Mouse (Mus musculus): ENCODE results near the gene Purb. TPM values are rescaled to one million over a fixed set of nuclear protein-coding genes. Genes with fewer than 3 reads are reported as not detected.
A peak's percentile ranks its signal among the peaks of the same experiment; 100 is the strongest.

The Purb gene
- 22.1 and 24.2 TPM in 2 replicates for polyA plus RNA-seq (2015; fragmentation: Nextera tagmentation; extraction: Ambion mirVana)

GRCm38 (mm10) chr11:6475867-6476484 lies at the start of gene Purb:
Gene Purb, minus strand, starts transcription at chr11:6475917.
- H3K4me1 ChIP-seq (ENCODE audit: control insufficient read depth, insufficient read depth, low read length): peaks cover 19% of the 10 kb centered on the region
- no peaks in the 10 kb centered on the region for H3K9me3 ChIP-seq (replicated peaks; ENCODE audit: control insufficient read depth, low read length)
- H3K4me3 ChIP-seq (ENCODE audit: low read length): peak within 1 kb of the TSS; percentile 97
- H3K9ac ChIP-seq (ENCODE audit: low read length): peak within 1 kb of the TSS; percentile 98
- H3K36me3 ChIP-seq (ENCODE audit: control insufficient read depth, insufficient read depth): no peaks in the 10 kb centered on the region
- no peaks in the 10 kb centered on the region for H3K27me3 ChIP-seq (ENCODE audit: control insufficient read depth, insufficient read depth, low read length)
- H3K4me2 ChIP-seq (ENCODE audit: low read depth, low read length): peak within 1 kb of the TSS; percentile 91
- peak within 1 kb of the TSS; percentile 98 for H3K27ac ChIP-seq (ENCODE audit: low read length)
- peak; percentile 92 for ATAC-seq (replicated peaks; ENCODE audit: extremely low read depth, insufficient read depth, low FRiP score)
- under 1% methylated on average over 28 of the region's 76 CpGs for whole genome bisulfite sequencing

- Histone ChIP-seq H3K4me3 (ENCODE audit: low read length) (no peak overlapping the region), H3K9ac (ENCODE audit: low read length) (no peak overlapping the region), H3K4me1 (ENCODE audit: control insufficient read depth, insufficient read depth, low read length) (peaks cover 11% of the 10 kb centered on the region), H3K27ac (ENCODE audit: low read length) (no peak overlapping the region), H3K27me3 (ENCODE audit: control insufficient read depth, insufficient read depth, low read length) (no peaks in the 10 kb centered on the region), H3K9me3 (replicated peaks; ENCODE audit: control insufficient read depth, low read length) (no peaks in the 10 kb centered on the region), H3K36me3 (ENCODE audit: control insufficient read depth, insufficient read depth) (peaks cover 22% of the 10 kb centered on the region), H3K4me2 (ENCODE audit: low read depth, low read length) (no peak overlapping the region)
- 91% methylated on average over 1 of the region's 1 CpGs for WGBS
- ATAC-seq (replicated peaks; ENCODE audit: extremely low read depth, insufficient read depth, low FRiP score): no peak
These were observed 49.5 kb upstream of the Purb start for GRCm38 (mm10) chr11:6525241-6525640.

GRCm38 (mm10) chr11:6524880-6525238 lies 49.1 kb upstream of the Purb start:
- H3K9me3 ChIP-seq (replicated peaks; ENCODE audit: control insufficient read depth, low read length): no peaks in the 10 kb centered on the region
- H3K27me3 ChIP-seq (ENCODE audit: control insufficient read depth, insufficient read depth, low read length): no peaks in the 10 kb centered on the region
- H3K9ac ChIP-seq (ENCODE audit: low read length): no peak overlapping the region
- no peak overlapping the region for H3K4me3 ChIP-seq (ENCODE audit: low read length)
- H3K27ac ChIP-seq (ENCODE audit: low read length): no peak overlapping the region
- WGBS: 95% methylated on average over 4 of the region's 4 CpGs
- ATAC-seq (replicated peaks; ENCODE audit: extremely low read depth, insufficient read depth, low FRiP score): no peak
- no peak overlapping the region for H3K4me2 ChIP-seq (ENCODE audit: low read depth, low read length)
- H3K36me3 ChIP-seq (ENCODE audit: control insufficient read depth, insufficient read depth): peaks cover 22% of the 10 kb centered on the region
- peaks cover 11% of the 10 kb centered on the region for H3K4me1 ChIP-seq (ENCODE audit: control insufficient read depth, insufficient read depth, low read length)

- no peaks in the 10 kb centered on the region for H3K27me3 ChIP-seq (ENCODE audit: control insufficient read depth, insufficient read depth, low read length)
- WGBS: 88% methylated on average over 8 of the region's 8 CpGs
- no peak for ATAC-seq (replicated peaks; ENCODE audit: extremely low read depth, insufficient read depth, low FRiP score)
These were observed 48.6 kb upstream of the Purb start for GRCm38 (mm10) chr11:6524165-6524879.

GRCm38 (mm10) chr11:6523662-6524088 lies 48.0 kb upstream of the Purb start:
- peaks cover 8% of the 10 kb centered on the region for H3K4me1 ChIP-seq (ENCODE audit: control insufficient read depth, insufficient read depth, low read length)
- no peaks in the 10 kb centered on the region for H3K9me3 ChIP-seq (replicated peaks; ENCODE audit: control insufficient read depth, low read length)
- ATAC-seq (replicated peaks; ENCODE audit: extremely low read depth, insufficient read depth, low FRiP score): no peak
- H3K4me2 ChIP-seq (ENCODE audit: low read depth, low read length): no peak overlapping the region
- no peaks in the 10 kb centered on the region for H3K27me3 ChIP-seq (ENCODE audit: control insufficient read depth, insufficient read depth, low read length)
- H3K9ac ChIP-seq (ENCODE audit: low read length): no peak overlapping the region
- no peak overlapping the region for H3K27ac ChIP-seq (ENCODE audit: low read length)
- H3K4me3 ChIP-seq (ENCODE audit: low read length): no peak overlapping the region
- WGBS: 67% methylated on average over 1 of the region's 1 CpGs
- H3K36me3 ChIP-seq (ENCODE audit: control insufficient read depth, insufficient read depth): peaks cover 22% of the 10 kb centered on the region

More at GRCm38 (mm10) chr11:6524165-6524879, 48.6 kb upstream of the Purb start:
- Histone ChIP-seq H3K4me2 (ENCODE audit: low read depth, low read length) (no peak overlapping the region), H3K27ac (ENCODE audit: low read length) (no peak overlapping the region), H3K9me3 (replicated peaks; ENCODE audit: control insufficient read depth, low read length) (no peaks in the 10 kb centered on the region), H3K4me3 (ENCODE audit: low read length) (no peak overlapping the region), H3K4me1 (ENCODE audit: control insufficient read depth, insufficient read depth, low read length) (peaks cover 11% of the 10 kb centered on the region), H3K9ac (ENCODE audit: low read length) (no peak overlapping the region), H3K36me3 (ENCODE audit: control insufficient read depth, insufficient read depth) (peaks cover 22% of the 10 kb centered on the region)

- no peak for ATAC-seq (replicated peaks; ENCODE audit: extremely low read depth, insufficient read depth, low FRiP score)
- Histone ChIP-seq H3K4me3 (ENCODE audit: low read length) (no peak overlapping the region), H3K27ac (ENCODE audit: low read length) (no peak overlapping the region), H3K27me3 (ENCODE audit: control insufficient read depth, insufficient read depth, low read length) (no peaks in the 10 kb centered on the region), H3K4me2 (ENCODE audit: low read depth, low read length) (no peak overlapping the region), H3K9ac (ENCODE audit: low read length) (no peak overlapping the region), H3K36me3 (ENCODE audit: control insufficient read depth, insufficient read depth) (peaks cover 22% of the 10 kb centered on the region), H3K9me3 (replicated peaks; ENCODE audit: control insufficient read depth, low read length) (no peaks in the 10 kb centered on the region), H3K4me1 (ENCODE audit: control insufficient read depth, insufficient read depth, low read length) (peaks cover 8% of the 10 kb centered on the region)
- 70% methylated on average over 9 of the region's 9 CpGs for WGBS
These were observed 47.2 kb upstream of the Purb start for GRCm38 (mm10) chr11:6522782-6523525.

GRCm38 (mm10) chr11:6520507-6521173 lies 44.9 kb upstream of the Purb start, which contains the start of gene Myo1g:
Gene Myo1g, minus strand, starts transcription at chr11:6520965.
- ATAC-seq (replicated peaks; ENCODE audit: extremely low read depth, insufficient read depth, low FRiP score): no peak
- 0 out of 2 replicates have a peak within 1 kb of the TSS, but pooled peaks have one; percentile 13 for H3K9ac ChIP-seq (ENCODE audit: low read length)
- peak within 1 kb of the TSS; percentile 34 for H3K4me3 ChIP-seq (ENCODE audit: low read length)
- WGBS: 61% methylated on average over 7 of the region's 7 CpGs
- no peaks in the 10 kb centered on the region for H3K27me3 ChIP-seq (ENCODE audit: control insufficient read depth, insufficient read depth, low read length)
- peak within 1 kb of the TSS; percentile 41 for H3K4me2 ChIP-seq (ENCODE audit: low read depth, low read length)
- H3K9me3 ChIP-seq (replicated peaks; ENCODE audit: control insufficient read depth, low read length): no peaks in the 10 kb centered on the region
- peaks cover 13% of the 10 kb centered on the region for H3K36me3 ChIP-seq (ENCODE audit: control insufficient read depth, insufficient read depth)
- no peaks in the 10 kb centered on the region for H3K4me1 ChIP-seq (ENCODE audit: control insufficient read depth, insufficient read depth, low read length)
- H3K27ac ChIP-seq (ENCODE audit: low read length): no peak within 1 kb of the TSS

- 52% methylated on average over 11 of the region's 11 CpGs for WGBS
- H3K27ac ChIP-seq (ENCODE audit: low read length): no peak overlapping the region
- H3K4me1 ChIP-seq (ENCODE audit: control insufficient read depth, insufficient read depth, low read length): 0 out of 2 replicates have a peak, but pooled peaks cover 3% of the 10 kb centered on the region
- H3K27me3 ChIP-seq (ENCODE audit: control insufficient read depth, insufficient read depth, low read length): no peaks in the 10 kb centered on the region
- no peaks in the 10 kb centered on the region for H3K9me3 ChIP-seq (replicated peaks; ENCODE audit: control insufficient read depth, low read length)
- no peak for ATAC-seq (replicated peaks; ENCODE audit: extremely low read depth, insufficient read depth, low FRiP score)
- H3K9ac ChIP-seq (ENCODE audit: low read length): no peak overlapping the region
- H3K36me3 ChIP-seq (ENCODE audit: control insufficient read depth, insufficient read depth): peaks cover 2% of the 10 kb centered on the region; the same call in 1 of the 2 replicates
- peak overlapping the region; percentile 41 for H3K4me2 ChIP-seq (ENCODE audit: low read depth, low read length)
- H3K4me3 ChIP-seq (ENCODE audit: low read length): peak overlapping the region; percentile 34
These were observed 43.8 kb upstream of the Purb start for GRCm38 (mm10) chr11:6519491-6520033.

Data from heart, embryonic 16.5 days (tissue).